Mouse (Mus musculus) CH12.LX (cell line): ENCODE measurements around the gene Mamdc4.

Source experiments
- EP300 ChIP-seq: IDR thresholded peaks from 2 replicates; pipeline ENCODE4 v1.6.1; 2011; ENCODE audit warnings: low read length, improper control_type of control experiment
- JUND ChIP-seq: conservative IDR thresholded peaks from 2 replicates; pipeline ENCODE4 v1.6.1; 2011; ENCODE audit warnings: low read depth, low read length, improper control_type of control experiment
- MAX ChIP-seq: IDR thresholded peaks from 2 replicates; pipeline ENCODE4 v1.6.1; 2011; ENCODE audit warnings: low read length, improper control_type of control experiment
- MXI1 ChIP-seq: IDR thresholded peaks from 2 replicates; pipeline ENCODE4 v1.6.1; 2011; ENCODE audit warnings: mild to moderate bottlenecking, low read depth, low read length, improper control_type of control experiment
- POLR2A ChIP-seq: IDR thresholded peaks from 2 replicates; pipeline ENCODE4 v1.6.1; 2011; ENCODE audit warnings: low read depth, mild to moderate bottlenecking, improper control_type of control experiment, low read length
- RAD21 ChIP-seq: IDR thresholded peaks from 2 replicates; pipeline ENCODE4 v1.6.1; 2011; ENCODE audit warnings: low read depth, mild to moderate bottlenecking, low read length, improper control_type of control experiment, moderate library complexity
- UBTF ChIP-seq: IDR thresholded peaks from 2 replicates; pipeline ENCODE4 v1.6.1; 2012; ENCODE audit warnings: low read depth, mild to moderate bottlenecking, inconsistent platforms, low read length, improper control_type of control experiment, moderate library complexity
- ZC3H11A ChIP-seq: IDR thresholded peaks from 2 replicates; pipeline ENCODE4 v1.6.1; 2012; ENCODE audit warnings: low read depth, mild to moderate bottlenecking, inconsistent platforms, low read length, improper control_type of control experiment

DNA sequence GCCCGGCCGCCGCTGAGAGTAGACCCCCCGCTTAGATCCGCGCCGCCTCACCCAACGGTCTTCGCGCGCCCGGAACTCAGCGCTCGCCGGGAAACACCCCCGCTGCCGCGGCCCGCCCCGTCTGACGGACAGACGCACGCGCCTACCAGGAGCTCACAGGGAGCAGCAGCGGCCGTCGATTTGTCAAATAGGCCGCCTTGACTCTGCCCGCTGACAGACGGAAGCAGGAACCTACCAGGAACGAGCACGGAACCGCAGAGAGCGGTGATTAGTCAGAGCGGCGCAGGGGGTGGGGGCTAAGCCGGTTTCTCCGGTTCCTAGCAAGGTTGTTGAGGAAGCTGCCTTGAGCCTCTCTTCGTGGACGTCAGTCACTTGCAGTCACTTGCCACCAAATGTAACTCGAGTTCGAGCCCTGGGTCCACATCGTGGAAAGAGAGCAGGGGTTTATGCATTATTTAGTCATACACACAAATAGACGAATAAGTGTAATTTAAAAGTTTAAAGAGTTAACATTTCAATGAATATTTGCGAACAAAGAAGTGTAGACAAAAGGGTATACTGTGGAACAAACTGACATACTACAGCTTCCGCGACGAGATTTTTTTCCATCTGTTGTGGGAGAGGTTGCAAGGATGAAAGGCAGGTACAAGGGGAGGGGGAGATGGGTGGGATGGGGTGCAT is 27.7 kb downstream of the Mamdc4 start, which contains the start of gene Traf2:
- TF ChIP-seq POLR2A (peak; percentile 80), MAX (no peak; the same call in 1 of the 2 replicates), RAD21 (no peak), MXI1 (0 out of 2 replicates have a peak, but pooled peaks have one; percentile 57), ZC3H11A (no peak), EP300 (no peak), UBTF (0 out of 2 replicates have a peak, but pooled peaks have one; percentile 7), JUND (no peak)
